Mouse (Mus musculus) embryonic facial prominence, embryonic 11.5 days (tissue): ENCODE measurements around the gene Scamp3. TPM values are rescaled to one million over a fixed set of nuclear protein-coding genes. Genes with fewer than 3 reads are reported as not detected.

Experiments
- ATAC-seq: fragments of 200-750 bp; cut with Nextera tagmentation; replicated peaks from 2 replicates; pipeline ENCODE4 v1.8.0; 2017; ENCODE audit warnings: low read depth; ENCODE audit not compliant: insufficient number of reproducible peaks, low FRiP score, low TSS enrichment
- DNase-seq: peaks from one replicate; pipeline ENCODE4 v3.0.0-alpha.2; 2015; ENCODE audit warnings: low spot score
- H3K27ac ChIP-seq: fragments of 300-500 bp; sonication (generic); replicated peaks from 2 replicates; pipeline ENCODE4 v1.5.1; 2014; ENCODE audit warnings: mild to moderate bottlenecking, low read depth, low read length, control low read depth
- H3K27me3 ChIP-seq: fragments of 300-500 bp; sonication (generic); 2 replicates; pipeline ENCODE4 v1.6.1; 2014; ENCODE audit warnings: mild to moderate bottlenecking, low read length, moderate library complexity, mixed read lengths; ENCODE audit not compliant: control insufficient read depth, insufficient read depth
- H3K36me3 ChIP-seq: fragments of 300-500 bp; sonication (generic); replicated peaks from 2 replicates; pipeline ENCODE4 v1.6.1; 2014; ENCODE audit warnings: low read depth, mild to moderate bottlenecking, low read length, moderate library complexity, mixed read lengths; ENCODE audit not compliant: control insufficient read depth, insufficient read depth
- H3K4me1 ChIP-seq: fragments of 300-500 bp; sonication (generic); 2 replicates; pipeline ENCODE4 v1.6.1; 2014; ENCODE audit warnings: low read length, mixed read lengths; ENCODE audit not compliant: control insufficient read depth, insufficient read depth
- H3K4me2 ChIP-seq: fragments of 300-500 bp; sonication (generic); 2 replicates; pipeline ENCODE4 v1.6.1; 2014; ENCODE audit warnings: low read depth, mild to moderate bottlenecking, control low read depth, low read length, moderate library complexity
- H3K4me3 ChIP-seq: fragments of 300-500 bp; sonication (generic); 2 replicates; pipeline ENCODE4 v1.5.1; 2014; ENCODE audit warnings: low read depth, low read length, control low read depth
- H3K9ac ChIP-seq: fragments of 300-500 bp; sonication (generic); replicated peaks from 2 replicates; pipeline ENCODE4 v1.6.1; 2014; ENCODE audit warnings: mild to moderate bottlenecking, control low read depth, low read length
- H3K9me3 ChIP-seq: fragments of 300-500 bp; sonication (generic); replicated peaks from 2 replicates; pipeline ENCODE4 v1.6.1; 2016; ENCODE audit warnings: mild to moderate bottlenecking, low read length, inconsistent platforms, mixed read lengths; ENCODE audit not compliant: control insufficient read depth
- WGBS: fragments of 180-500 bp; shearing (Covaris S2); extraction: QIAGEN DNeasy Blood & Tissue Kit; methylation state at CpG from one replicate; pipeline ENCODE4 v1.1.7; 2014; 5-methylcytosine and 5-hydroxymethylcytosine counted together
- polyA plus RNA-seq: library from polyadenylated mRNA; unstranded; fragments of >200 nt; fragmentation: Nextera tagmentation; extraction: Ambion mirVana; gene quantifications from 2 replicates; pipeline ENCODE4 v1.2.1, GENCODE M21; 2014

The Scamp3 gene
- polyA plus RNA-seq, 1 experiment from 2014 or later: 80.5 TPM

DNA sequence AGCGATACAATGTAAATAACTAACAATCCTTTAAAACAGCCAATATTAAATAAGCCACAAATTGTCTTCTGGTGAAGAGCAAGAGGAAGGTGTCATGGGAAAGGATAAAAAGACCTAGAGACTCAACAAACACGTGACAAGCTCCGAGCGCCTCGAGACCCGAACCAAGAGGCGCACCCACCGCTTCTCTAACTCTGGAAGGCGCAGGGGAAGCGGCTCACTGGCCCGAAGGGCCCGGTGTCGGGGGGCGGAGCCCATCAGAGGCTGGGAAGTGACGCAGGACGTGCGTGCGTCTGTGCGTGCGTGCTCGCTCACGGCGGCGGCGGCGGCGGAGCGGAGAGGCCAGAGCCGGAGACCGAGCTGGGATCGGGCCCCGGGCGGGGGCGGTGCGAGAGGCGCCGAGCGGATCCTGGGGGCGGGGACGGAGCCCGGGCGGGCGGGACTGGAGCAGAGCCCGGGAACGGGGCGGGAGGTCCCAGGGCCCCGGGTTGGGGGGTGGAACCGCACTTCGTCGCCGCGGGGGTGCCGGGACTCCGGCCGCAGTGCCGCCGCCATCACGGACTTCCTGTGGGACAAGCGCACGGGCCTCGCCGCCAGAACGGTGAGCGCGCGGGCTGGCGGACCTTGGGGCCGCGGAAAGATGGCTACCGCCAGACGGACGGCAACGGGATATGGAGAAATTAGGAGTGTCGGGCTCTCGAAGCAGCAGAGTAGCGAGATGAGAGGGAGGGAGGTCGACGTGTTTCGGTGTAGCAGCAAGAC lies 12.6 kb upstream of the Scamp3 start, which contains the start of gene Clk2:
Gene Clk2 (plus strand): TSS at position 290 of the 762 bp plus-strand sequence.
- H3K9ac ChIP-seq: peak within 1 kb of the TSS; percentile 93
- H3K4me3 ChIP-seq: peak within 1 kb of the TSS; percentile 78
- H3K9me3 ChIP-seq: no peaks in the 10 kb centered on the region
- DNase-seq: peak; percentile 96
- peaks cover 2% of the 10 kb centered on the region; the same call in 1 of the 2 replicates for H3K4me1 ChIP-seq
- H3K36me3 ChIP-seq: peaks cover 14% of the 10 kb centered on the region
- no peaks in the 10 kb centered on the region; the same call in 1 of the 2 replicates for H3K27me3 ChIP-seq
- peak within 1 kb of the TSS; percentile 63 for H3K4me2 ChIP-seq
- WGBS: under 1% methylated on average over 67 of the region's 79 CpGs
- peak within 1 kb of the TSS; percentile 90 for H3K27ac ChIP-seq
- peak; percentile 96 for ATAC-seq

- H3K4me3 ChIP-seq: peak overlapping the region; percentile 78
- peak overlapping the region; percentile 63 for H3K4me2 ChIP-seq
- peaks cover 19% of the 10 kb centered on the region for H3K36me3 ChIP-seq
- H3K27me3 ChIP-seq: no peaks in the 10 kb centered on the region; the same call in 1 of the 2 replicates
- H3K27ac ChIP-seq: peak overlapping the region; percentile 90
- peaks cover 2% of the 10 kb centered on the region; the same call in 1 of the 2 replicates for H3K4me1 ChIP-seq
- DNase-seq (no peak), ATAC-seq (no peak; the same call in 1 of the 2 replicates)
- no peaks in the 10 kb centered on the region for H3K9me3 ChIP-seq
- 15% methylated on average over 12 of the region's 12 CpGs for WGBS
- H3K9ac ChIP-seq: peak overlapping the region; percentile 93
Measured at GRCm38 (mm10) chr3:89165268-89165870, 11.9 kb upstream of the Scamp3 start.

DNA sequence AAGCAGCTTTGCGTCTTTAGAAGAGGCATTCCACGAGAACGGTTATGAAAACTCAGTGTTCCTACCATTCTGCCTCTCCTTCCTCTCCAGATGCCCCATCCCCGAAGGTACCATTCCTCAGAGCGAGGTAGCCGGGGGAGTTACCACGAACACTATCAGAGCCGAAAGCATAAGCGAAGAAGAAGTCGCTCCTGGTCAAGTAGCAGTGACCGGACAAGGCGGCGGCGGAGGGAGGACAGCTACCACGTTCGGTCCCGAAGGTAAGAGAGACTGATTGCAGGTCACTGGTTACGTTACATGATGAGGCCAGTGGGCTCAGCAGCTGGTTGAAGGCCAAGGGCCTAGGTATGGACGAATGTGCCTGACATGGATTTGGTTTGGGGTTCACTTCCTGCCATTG lies 10.3 kb upstream of the Scamp3 start:
- H3K27ac ChIP-seq: no peak overlapping the region

GRCm38 (mm10) chr3:89174844-89175243 lies 2.4 kb upstream of the Scamp3 start:
- DNase-seq (no peak), ATAC-seq (no peak)
- Histone ChIP-seq H3K36me3 (peaks cover 27% of the 10 kb centered on the region), H3K4me2 (no peak overlapping the region), H3K9ac (no peak overlapping the region), H3K4me1 (peaks cover 3% of the 10 kb centered on the region; the same call in 1 of the 2 replicates), H3K27me3 (no peaks in the 10 kb centered on the region), H3K9me3 (no peaks in the 10 kb centered on the region), H3K4me3 (no peak overlapping the region), H3K27ac (no peak overlapping the region)
- 89% methylated on average over 11 of the region's 11 CpGs for WGBS

More for the DNA sequence above, 10.3 kb upstream of the Scamp3 start:
- Histone ChIP-seq H3K27me3 (no peaks in the 10 kb centered on the region; the same call in 1 of the 2 replicates), H3K4me2 (no peak overlapping the region), H3K9me3 (no peaks in the 10 kb centered on the region), H3K4me3 (no peak overlapping the region), H3K4me1 (peaks cover 2% of the 10 kb centered on the region; the same call in 1 of the 2 replicates), H3K36me3 (peaks cover 22% of the 10 kb centered on the region), H3K9ac (no peak overlapping the region)
- no peak for ATAC-seq
- no peak for DNase-seq
- WGBS: 94% methylated on average over 19 of the region's 19 CpGs

GRCm38 (mm10) chr3:89175544-89175943 lies 1.7 kb upstream of the Scamp3 start:
- peaks cover 3% of the 10 kb centered on the region; the same call in 1 of the 2 replicates for H3K4me1 ChIP-seq
- no peak overlapping the region for H3K4me3 ChIP-seq
- ATAC-seq: no peak
- no peak overlapping the region for H3K4me2 ChIP-seq
- H3K9me3 ChIP-seq: no peaks in the 10 kb centered on the region
- peaks cover 23% of the 10 kb centered on the region for H3K36me3 ChIP-seq
- no peaks in the 10 kb centered on the region for H3K27me3 ChIP-seq
- H3K27ac ChIP-seq: no peak overlapping the region
- no peak overlapping the region for H3K9ac ChIP-seq
- WGBS: 94% methylated on average over 10 of the region's 10 CpGs
- DNase-seq: no peak

- Histone ChIP-seq H3K4me2 (no peak overlapping the region), H3K36me3 (peaks cover 22% of the 10 kb centered on the region), H3K4me3 (no peak overlapping the region), H3K27ac (no peak overlapping the region), H3K9ac (no peak overlapping the region), H3K27me3 (no peaks in the 10 kb centered on the region), H3K9me3 (no peaks in the 10 kb centered on the region), H3K4me1 (peaks cover 3% of the 10 kb centered on the region; the same call in 1 of the 2 replicates)
- 87% methylated on average over 7 of the region's 7 CpGs for WGBS
- no peak for DNase-seq
- ATAC-seq: no peak
Measured at GRCm38 (mm10) chr3:89176421-89176820, 852 bp upstream of the Scamp3 start.

DNA sequence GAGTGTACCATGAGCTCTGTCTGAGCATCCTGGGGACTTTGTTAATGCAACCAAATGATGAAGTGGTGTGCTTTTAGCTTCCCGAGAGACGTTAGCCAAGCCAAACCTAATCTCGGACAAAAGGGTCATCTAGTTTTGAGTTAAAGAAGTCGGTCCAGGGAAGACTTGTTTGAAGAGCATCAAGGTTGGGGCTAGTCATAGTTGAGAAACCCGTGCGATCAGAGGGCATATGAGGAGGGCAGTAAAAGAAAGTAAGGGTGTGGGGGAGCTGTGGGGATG lies 773 bp downstream of the Scamp3 start:
- Histone ChIP-seq H3K4me3 (peak overlapping the region; percentile 80), H3K36me3 (peaks cover 26% of the 10 kb centered on the region), H3K4me1 (peaks cover 3% of the 10 kb centered on the region; the same call in 1 of the 2 replicates), H3K27me3 (no peaks in the 10 kb centered on the region), H3K9me3 (no peaks in the 10 kb centered on the region), H3K27ac (peak overlapping the region; percentile 7; the same call in 1 of the 2 replicates), H3K4me2 (peak overlapping the region; percentile 70), H3K9ac (peak overlapping the region; percentile 80)
- WGBS: 8% methylated on average over 6 of the region's 6 CpGs
- no peak for ATAC-seq
- no peak for DNase-seq

- Histone ChIP-seq H3K4me3 (peak overlapping the region; percentile 80; the same call in 1 of the 2 replicates), H3K27ac (no peak overlapping the region)
Measured at GRCm38 (mm10) chr3:89179056-89179455, 1.8 kb downstream of the Scamp3 start.

More at GRCm38 (mm10) chr3:89179056-89179455, 1.8 kb downstream of the Scamp3 start:
- no peak for ATAC-seq
- Histone ChIP-seq H3K36me3 (peaks cover 19% of the 10 kb centered on the region), H3K27me3 (no peaks in the 10 kb centered on the region), H3K9me3 (no peaks in the 10 kb centered on the region), H3K9ac (no peak overlapping the region), H3K4me1 (peaks cover 5% of the 10 kb centered on the region; the same call in 1 of the 2 replicates), H3K4me2 (no peak overlapping the region; the same call in 1 of the 2 replicates)
- 93% methylated on average over 11 of the region's 11 CpGs for WGBS
- no peak for DNase-seq
